Mouse (Mus musculus) B cell, adult 2 months (primary cell): Measurements from ENCODE around the gene Gpd2.

Experiments used
- DNase-seq, 2 experiments: peaks; one replicate each; pipeline ENCODE4 v3.0.0; 2022

Gpd2 gene

GRCm38 (mm10) chr2:57397727-57398126 lies 160.3 kb downstream of the Gpd2 start:
- DNase-seq: no peak

DNA sequence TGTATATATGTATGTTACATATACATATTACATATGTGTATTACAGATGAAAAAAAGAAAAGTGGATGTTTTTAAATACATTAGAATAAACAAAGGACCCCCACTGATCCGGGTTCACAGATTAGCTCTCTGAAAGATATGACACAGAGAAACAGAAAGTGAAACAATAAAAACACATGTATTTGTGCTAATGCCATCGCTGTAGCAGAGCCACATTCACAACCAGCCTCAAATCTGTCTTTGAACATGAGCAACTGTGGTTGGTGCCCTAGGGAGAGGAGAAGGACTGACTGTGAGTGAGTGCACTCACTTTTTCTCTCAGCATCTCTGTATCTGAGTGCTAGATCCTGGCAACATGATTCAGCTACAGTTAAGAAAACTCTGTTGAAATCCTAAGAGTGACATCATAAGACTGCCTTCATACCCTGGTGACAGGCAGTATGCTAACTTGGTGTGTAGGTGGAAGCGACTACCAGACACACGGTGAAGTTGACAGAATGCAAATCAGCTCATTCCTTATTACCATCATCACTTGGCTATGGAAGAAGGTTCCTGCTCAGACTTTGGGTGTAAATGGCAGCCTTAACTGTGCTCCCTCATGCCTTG lies 170.1 kb downstream of the Gpd2 start:
- no peak for DNase-seq

- no peak for DNase-seq
These were observed 171.0 kb downstream of the Gpd2 start for GRCm38 (mm10) chr2:57408413-57408812.

- DNase-seq: no peak
These were observed 174.1 kb downstream of the Gpd2 start for GRCm38 (mm10) chr2:57411551-57411950.

GRCm38 (mm10) chr2:57414550-57415160 lies 177.2 kb downstream of the Gpd2 start:
- DNase-seq: no peak

GRCm38 (mm10) chr2:57416711-57417110 lies 179.3 kb downstream of the Gpd2 start:
- DNase-seq: no peak
